Mouse (Mus musculus) stomach, postnatal 0 days (tissue): ENCODE data around the gene Ptprg. TPM values are rescaled to one million over a fixed set of nuclear protein-coding genes. Genes with fewer than 3 reads are reported as not detected.

Experiments
- ATAC-seq: fragments of 200-750 bp; cut with Nextera tagmentation; 2 replicates; pipeline ENCODE4 v1.8.0; 2017; ENCODE audit not compliant: low FRiP score, low TSS enrichment
- DNase-seq: peaks from one replicate; pipeline ENCODE4 v3.0.0-alpha.2; 2016; ENCODE audit warnings: low spot score
- H3K27ac ChIP-seq: fragments of 300-500 bp; sonication (generic); replicated peaks from 2 replicates; pipeline ENCODE4 v1.5.1; 2014; ENCODE audit warnings: mild to moderate bottlenecking, control low read depth
- H3K27me3 ChIP-seq: fragments of 300-500 bp; sonication (generic); 2 replicates; pipeline ENCODE4 v1.6.1; 2014; ENCODE audit warnings: low read length; ENCODE audit not compliant: control insufficient read depth, insufficient read depth
- H3K36me3 ChIP-seq: fragments of 300-500 bp; sonication (generic); 2 replicates; pipeline ENCODE4 v1.6.1; 2014; ENCODE audit warnings: low read length, mixed read lengths; ENCODE audit not compliant: control insufficient read depth, insufficient read depth
- H3K4me1 ChIP-seq: fragments of 300-500 bp; sonication (generic); replicated peaks from 2 replicates; pipeline ENCODE4 v1.6.1; 2014; ENCODE audit warnings: antibody characterized with exemption; ENCODE audit not compliant: control insufficient read depth, insufficient read depth
- H3K4me2 ChIP-seq: fragments of 300-500 bp; sonication (generic); replicated peaks from 2 replicates; pipeline ENCODE4 v1.6.1; 2014; ENCODE audit warnings: low read depth, mild to moderate bottlenecking, control low read depth, moderate library complexity
- H3K4me3 ChIP-seq: fragments of 300-500 bp; sonication (generic); 2 replicates; pipeline ENCODE4 v1.5.1; 2014; ENCODE audit warnings: low read depth, low read length, control low read depth
- H3K9ac ChIP-seq: fragments of 300-500 bp; sonication (generic); 2 replicates; pipeline ENCODE4 v1.6.1; 2014; ENCODE audit warnings: mild to moderate bottlenecking, low read length, control low read depth, mixed read lengths
- H3K9me3 ChIP-seq: fragments of 300-500 bp; sonication (generic); 2 replicates; pipeline ENCODE4 v1.6.1; 2016; ENCODE audit warnings: low read length; ENCODE audit not compliant: control insufficient read depth
- CTCF ChIP-seq: IDR thresholded peaks from 2 replicates; pipeline ENCODE4 v1.5.1; 2016; ENCODE audit warnings: antibody characterized with exemption, low read depth, mild to moderate bottlenecking, moderate library complexity
- EP300 ChIP-seq: optimal IDR thresholded peaks from 2 replicates; pipeline ENCODE3; 2016; ENCODE audit warnings: antibody characterized with exemption
- WGBS: fragments of 180-500 bp; shearing (Covaris S2); extraction: QIAGEN DNeasy Blood & Tissue Kit; methylation state at CpG from one replicate; pipeline ENCODE4 v1.1.7; 2014; 5-methylcytosine and 5-hydroxymethylcytosine counted together
- polyA plus RNA-seq: library from polyadenylated mRNA; unstranded; fragments of >200 nt; fragmentation: Nextera tagmentation; extraction: Ambion mirVana; gene quantifications from 2 replicates; pipeline ENCODE4 v1.2.1, GENCODE M21; 2015

Ptprg gene
- polyA plus RNA-seq, 1 experiment from 2014 or later: 6.2 TPM

- H3K9ac ChIP-seq: no peak overlapping the region
- no peaks in the 10 kb centered on the region for H3K36me3 ChIP-seq
- no peak overlapping the region for H3K4me3 ChIP-seq
- 48% methylated on average over 8 of the region's 8 CpGs for WGBS
- DNase-seq (no peak), ATAC-seq (no peak)
- H3K4me2 ChIP-seq: no peak overlapping the region
- TF ChIP-seq EP300 (no peak), CTCF (no peak)
- H3K9me3 ChIP-seq: no peaks in the 10 kb centered on the region
- no peak overlapping the region for H3K27ac ChIP-seq
- no peaks in the 10 kb centered on the region; the same call in 1 of the 2 replicates for H3K4me1 ChIP-seq
- no peaks in the 10 kb centered on the region for H3K27me3 ChIP-seq
These were observed 7.4 kb downstream of the Ptprg start for GRCm38 (mm10) chr14:11560641-11561232.

DNA sequence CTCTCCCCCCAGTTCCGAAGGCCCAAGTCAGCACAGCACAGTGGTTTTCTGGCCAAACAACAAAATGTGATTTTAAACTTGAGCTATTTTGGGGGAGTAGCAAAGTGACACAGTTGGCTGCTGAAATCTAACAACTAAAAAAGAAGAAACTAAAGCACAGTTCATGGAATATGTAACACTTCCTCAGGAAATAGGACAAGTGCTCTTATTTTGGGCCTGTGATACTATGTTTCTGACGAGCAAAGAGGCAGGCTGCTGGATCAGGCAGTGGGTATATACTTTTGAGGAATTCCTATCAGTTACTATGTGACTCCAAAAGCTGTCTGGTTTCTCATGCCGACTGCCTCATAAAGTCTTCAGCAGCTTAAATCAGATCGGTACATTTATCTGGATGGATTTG, 8.1 kb downstream of the Ptprg start:
- no peak overlapping the region for H3K4me2 ChIP-seq
- H3K27ac ChIP-seq: no peak overlapping the region
- DNase-seq (no peak), ATAC-seq (no peak)
- TF ChIP-seq EP300 (no peak), CTCF (no peak)
- no peak overlapping the region for H3K4me3 ChIP-seq
- no peaks in the 10 kb centered on the region for H3K4me1 ChIP-seq
- H3K9ac ChIP-seq: no peak overlapping the region
- 86% methylated on average over 4 of the region's 4 CpGs for WGBS
- H3K36me3 ChIP-seq: no peaks in the 10 kb centered on the region
- no peaks in the 10 kb centered on the region for H3K27me3 ChIP-seq
- H3K9me3 ChIP-seq: no peaks in the 10 kb centered on the region

DNA sequence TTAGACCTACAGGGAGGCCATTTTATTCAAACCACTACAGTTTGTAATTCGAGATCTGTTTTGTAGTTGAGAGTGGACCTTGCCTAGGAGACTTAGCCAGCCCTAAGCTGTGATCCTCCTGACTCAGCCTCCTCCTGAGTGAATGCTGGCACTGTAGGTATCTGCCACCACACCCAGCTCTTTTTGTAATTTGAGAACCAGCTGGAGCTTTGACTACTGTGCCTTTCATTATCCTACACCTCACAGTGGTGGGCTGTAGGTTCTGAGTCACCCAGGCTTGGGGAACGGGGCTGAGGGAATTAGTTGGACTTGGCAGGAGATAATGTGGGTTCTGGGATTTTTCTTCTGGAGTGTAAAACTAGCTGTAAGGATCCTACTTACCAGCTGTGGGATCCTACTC, 9.5 kb downstream of the Ptprg start:
- Histone ChIP-seq H3K27me3 (no peaks in the 10 kb centered on the region), H3K9me3 (no peaks in the 10 kb centered on the region), H3K4me3 (no peak overlapping the region), H3K36me3 (no peaks in the 10 kb centered on the region), H3K4me1 (no peaks in the 10 kb centered on the region), H3K9ac (no peak overlapping the region), H3K4me2 (no peak overlapping the region), H3K27ac (no peak overlapping the region)
- no peak for DNase-seq
- TF ChIP-seq EP300 (no peak), CTCF (no peak)
- 88% methylated on average over 2 of the region's 2 CpGs for WGBS
- no peak for ATAC-seq

- 88% methylated on average over 5 of the region's 5 CpGs for WGBS
These were observed 10.3 kb downstream of the Ptprg start for GRCm38 (mm10) chr14:11563656-11564055.

GRCm38 (mm10) chr14:11564456-11564855, 11.1 kb downstream of the Ptprg start:
- H3K9me3 ChIP-seq: no peaks in the 10 kb centered on the region
- H3K36me3 ChIP-seq: no peaks in the 10 kb centered on the region
- no peaks in the 10 kb centered on the region for H3K4me1 ChIP-seq
- no peak overlapping the region for H3K27ac ChIP-seq
- TF ChIP-seq EP300: no peak
- no peak for TF ChIP-seq CTCF
- H3K27me3 ChIP-seq: no peaks in the 10 kb centered on the region
- WGBS: 68% methylated on average over 3 of the region's 3 CpGs
- no peak overlapping the region for H3K9ac ChIP-seq
- H3K4me3 ChIP-seq: no peak overlapping the region
- no peak overlapping the region for H3K4me2 ChIP-seq
- no peak for DNase-seq
- no peak for ATAC-seq

More at GRCm38 (mm10) chr14:11563656-11564055, 10.3 kb downstream of the Ptprg start:
- Histone ChIP-seq H3K27me3 (no peaks in the 10 kb centered on the region), H3K9me3 (no peaks in the 10 kb centered on the region), H3K9ac (no peak overlapping the region), H3K4me1 (no peaks in the 10 kb centered on the region), H3K36me3 (no peaks in the 10 kb centered on the region), H3K4me3 (no peak overlapping the region), H3K4me2 (no peak overlapping the region), H3K27ac (no peak overlapping the region)
- DNase-seq: no peak
- TF ChIP-seq EP300 (no peak), CTCF (no peak)
- no peak for ATAC-seq

- Histone ChIP-seq H3K27ac (no peak overlapping the region), H3K4me3 (no peak overlapping the region), H3K27me3 (no peaks in the 10 kb centered on the region), H3K9me3 (no peaks in the 10 kb centered on the region), H3K4me1 (no peaks in the 10 kb centered on the region), H3K9ac (no peak overlapping the region), H3K4me2 (no peak overlapping the region), H3K36me3 (no peaks in the 10 kb centered on the region)
- ATAC-seq (no peak), DNase-seq (no peak)
- 91% methylated on average over 3 of the region's 3 CpGs for WGBS
- TF ChIP-seq CTCF (peak; percentile 34), EP300 (no peak)
These were observed 12.0 kb downstream of the Ptprg start for GRCm38 (mm10) chr14:11565283-11565682.
